Mouse (Mus musculus): ENCODE measurements around the gene Exo1. TPM values are rescaled to one million over a fixed set of nuclear protein-coding genes. Genes with fewer than 3 reads are reported as not detected.

The Exo1 gene
- 1 to 10 TPM; 7.7 to 7.8 TPM for polyA plus RNA-seq (2017; shearing (Covaris generic))

DNA sequence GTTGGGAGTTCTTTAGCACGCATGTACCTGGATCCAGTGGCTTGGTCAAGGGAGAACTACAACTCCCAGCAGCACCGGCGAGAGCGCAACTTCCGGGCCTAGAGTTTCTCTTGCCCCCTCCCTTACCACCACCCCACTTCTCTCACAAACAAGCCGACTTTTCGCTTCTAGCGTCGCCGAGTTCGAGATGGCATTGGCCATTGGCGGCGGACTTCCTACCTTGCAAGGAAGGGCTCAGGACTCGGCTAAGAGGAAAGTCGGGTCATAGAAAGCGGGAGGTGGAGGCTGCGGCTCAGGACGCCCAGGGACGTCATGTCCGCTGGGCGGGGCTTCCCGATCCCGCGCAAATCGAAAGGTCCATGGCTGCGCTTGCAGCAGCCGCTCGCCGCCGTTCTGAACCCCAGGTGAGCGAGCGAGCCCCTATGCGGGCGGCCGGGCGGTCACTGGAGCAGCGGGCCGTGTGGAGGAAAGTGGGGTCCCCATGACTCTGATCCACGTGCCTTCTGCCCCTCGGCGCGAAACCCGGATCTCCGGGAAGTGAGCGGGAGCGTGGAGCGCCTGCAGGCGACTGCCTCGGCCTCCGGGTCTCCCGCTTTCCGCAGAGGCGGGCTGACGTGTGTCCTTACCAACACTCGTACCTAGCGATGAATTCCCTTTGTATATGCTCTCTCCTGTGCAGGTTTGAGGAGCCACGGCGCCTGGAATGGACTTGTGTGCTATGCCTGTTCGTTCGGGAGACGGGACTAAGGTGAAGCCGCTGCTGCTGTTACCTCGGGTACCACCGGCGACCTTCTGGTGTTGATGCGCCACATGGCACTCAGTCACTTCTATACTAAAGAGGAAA lies at the start of gene Exo1:
Gene Exo1 (plus strand): TSS at position 129 of the 844 bp plus-strand sequence.

DNA sequence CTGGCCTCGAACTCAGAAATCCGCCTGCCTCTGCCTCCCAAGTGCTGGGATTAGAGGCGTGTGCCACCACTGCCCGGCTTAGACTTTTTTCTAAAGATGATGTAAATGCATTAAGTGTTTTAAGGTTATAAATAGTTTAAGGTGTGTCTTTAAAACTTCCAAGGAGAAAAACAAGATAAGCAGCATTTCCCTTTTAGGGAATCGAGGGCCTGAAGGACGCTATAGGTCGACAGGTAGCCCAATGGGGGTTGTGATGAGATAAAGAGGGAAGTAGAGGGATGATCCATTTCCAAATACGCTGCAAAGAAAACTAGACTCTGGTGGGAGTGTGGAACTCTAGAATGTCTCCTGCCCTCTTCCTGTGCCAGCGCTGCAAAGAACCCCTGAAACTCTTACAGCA lies 39.6 kb downstream of the Exo1 start, which contains the start of gene Gm38100:
Gene Gm38100 (plus strand): TSS at position 301 of the 400 bp plus-strand sequence.

Other genes with a start within 250 kb of the Exo1 start
- under 1 TPM; 0.39 to 0.55 TPM for gene Opn3, start 187.8 kb upstream of the Exo1 start, polyA plus RNA-seq (2017; shearing (Covaris generic))
- gene Chml, start 187.7 kb upstream of the Exo1 start, polyA plus RNA-seq (2017; shearing (Covaris generic)), result under 1 TPM; 0.27 to 0.54 TPM
- gene Wdr64, start 182.0 kb upstream of the Exo1 start, polyA plus RNA-seq (2017; shearing (Covaris generic)), result not detected
- gene Gm38100, start 39.7 kb downstream of the Exo1 start, polyA plus RNA-seq (2017; shearing (Covaris generic)), result not detected
- gene Rbm8a2, start 98.5 kb downstream of the Exo1 start, polyA plus RNA-seq (2017; shearing (Covaris generic)), result 1 to 10 TPM in 1 of 2 experiments, under 1 TPM in 1; 0.55 to 1.6 TPM